Mouse (Mus musculus) bone marrow macrophage, adult 2 months (primary cell): ENCODE results near the gene Ssna1.

Experiments used
- CTCF ChIP-seq: IDR thresholded peaks from 2 replicates; pipeline ENCODE4 v1.5.1; 2012; ENCODE audit warnings: low read depth, mild to moderate bottlenecking, low read length, moderate library complexity
- POLR2A ChIP-seq: IDR thresholded peaks from 2 replicates; pipeline ENCODE4 v1.6.1; 2012; ENCODE audit warnings: mild to moderate bottlenecking, low read depth, low read length, borderline replicate concordance

DNA sequence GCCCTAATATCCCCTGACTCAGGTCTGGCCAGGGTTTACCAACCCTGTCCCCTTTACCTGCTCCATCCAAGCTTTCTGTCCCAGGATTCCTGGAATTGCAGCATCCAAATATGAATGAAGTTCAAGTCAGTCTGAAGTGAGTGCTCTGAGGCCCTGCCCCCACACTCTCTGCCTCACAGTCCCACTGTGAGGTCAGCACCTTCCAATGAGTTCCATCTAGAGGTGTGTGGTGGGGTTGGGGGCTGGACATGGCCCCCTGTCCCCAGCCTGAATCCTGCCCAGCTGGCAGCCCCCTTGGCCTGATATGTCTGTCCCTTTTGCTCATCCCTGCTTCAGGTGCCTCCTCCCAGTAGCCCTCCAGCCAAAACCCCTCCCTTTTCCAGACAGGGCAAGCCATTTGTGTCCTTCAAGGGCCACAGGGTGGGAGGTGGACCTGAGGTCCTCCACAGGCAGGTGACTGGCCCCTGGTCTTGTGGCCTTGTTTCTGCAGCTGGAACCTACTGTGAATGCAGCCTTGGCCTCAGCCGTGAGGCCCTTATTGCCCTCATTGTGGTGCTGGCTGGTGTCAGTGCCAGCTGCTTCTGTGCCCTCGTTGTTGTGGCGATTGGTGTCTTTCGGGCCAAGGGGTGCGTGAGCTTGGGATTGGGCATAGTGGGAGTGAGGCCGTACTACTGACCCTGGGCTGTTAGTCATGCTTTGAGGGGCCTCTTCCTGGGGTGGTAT is 15.8 kb upstream of the Ssna1 start, which contains the start of gene Tmem210:
- TF ChIP-seq CTCF (no peak), POLR2A (no peak)
